Mouse (Mus musculus) kidney, embryonic 15.5 days (tissue): Measurements from ENCODE around the gene Mipol1. TPM values are rescaled to one million over a fixed set of nuclear protein-coding genes. Genes with fewer than 3 reads are reported as not detected.
"Not testable (repeated sequence)": the region's sequence is repeated elsewhere in the genome, so short reads cannot be mapped to it uniquely, and the experiment has no call there.

ENCODE experiments used
- ATAC-seq: fragments of 200-750 bp; cut with Nextera tagmentation; replicated peaks from 2 replicates; pipeline ENCODE4 v1.8.0; 2017; ENCODE audit warnings: moderate TSS enrichment; ENCODE audit not compliant: low FRiP score
- H3K27ac ChIP-seq: fragments of 300-500 bp; sonication (generic); 2 replicates; pipeline ENCODE4 v1.5.1; 2015; ENCODE audit warnings: mild to moderate bottlenecking, inconsistent platforms
- H3K27me3 ChIP-seq: fragments of 300-500 bp; sonication (generic); 2 replicates; pipeline ENCODE4 v1.6.1; 2015; ENCODE audit warnings: inconsistent platforms
- H3K36me3 ChIP-seq: fragments of 300-500 bp; sonication (generic); 2 replicates; pipeline ENCODE4 v1.6.1; 2015; ENCODE audit warnings: inconsistent platforms
- H3K4me1 ChIP-seq: fragments of 300-500 bp; sonication (generic); 2 replicates; pipeline ENCODE4 v1.6.1; 2015; ENCODE audit warnings: inconsistent platforms
- H3K4me2 ChIP-seq: fragments of 300-500 bp; sonication (generic); 2 replicates; pipeline ENCODE4 v1.6.1; 2015; ENCODE audit warnings: moderate library complexity, mild to moderate bottlenecking, inconsistent platforms
- H3K4me3 ChIP-seq: fragments of 300-500 bp; sonication (generic); replicated peaks from 2 replicates; pipeline ENCODE4 v1.5.1; 2015; ENCODE audit warnings: mild to moderate bottlenecking, inconsistent platforms
- H3K9ac ChIP-seq: fragments of 300-500 bp; sonication (generic); 2 replicates; pipeline ENCODE4 v1.6.1; 2015; ENCODE audit warnings: mild to moderate bottlenecking, inconsistent platforms
- H3K9me3 ChIP-seq: fragments of 300-500 bp; sonication (generic); replicated peaks from 2 replicates; pipeline ENCODE4 v1.6.1; 2016; ENCODE audit warnings: inconsistent platforms
- WGBS: fragments of 180-500 bp; shearing (Covaris S2); methylation state at CpG from one replicate; pipeline ENCODE4 v1.1.7; 2015; ENCODE audit warnings: mixed read lengths; 5-methylcytosine and 5-hydroxymethylcytosine counted together
- polyA plus RNA-seq: library from polyadenylated mRNA; unstranded; fragments of >200 nt; fragmentation: Nextera tagmentation; extraction: Ambion mirVana; gene quantifications from 2 replicates; pipeline ENCODE4 v1.2.1, GENCODE M21; 2015

The Mipol1 gene
- polyA plus RNA-seq, 1 experiment from 2014 or later: 13.6 TPM

DNA sequence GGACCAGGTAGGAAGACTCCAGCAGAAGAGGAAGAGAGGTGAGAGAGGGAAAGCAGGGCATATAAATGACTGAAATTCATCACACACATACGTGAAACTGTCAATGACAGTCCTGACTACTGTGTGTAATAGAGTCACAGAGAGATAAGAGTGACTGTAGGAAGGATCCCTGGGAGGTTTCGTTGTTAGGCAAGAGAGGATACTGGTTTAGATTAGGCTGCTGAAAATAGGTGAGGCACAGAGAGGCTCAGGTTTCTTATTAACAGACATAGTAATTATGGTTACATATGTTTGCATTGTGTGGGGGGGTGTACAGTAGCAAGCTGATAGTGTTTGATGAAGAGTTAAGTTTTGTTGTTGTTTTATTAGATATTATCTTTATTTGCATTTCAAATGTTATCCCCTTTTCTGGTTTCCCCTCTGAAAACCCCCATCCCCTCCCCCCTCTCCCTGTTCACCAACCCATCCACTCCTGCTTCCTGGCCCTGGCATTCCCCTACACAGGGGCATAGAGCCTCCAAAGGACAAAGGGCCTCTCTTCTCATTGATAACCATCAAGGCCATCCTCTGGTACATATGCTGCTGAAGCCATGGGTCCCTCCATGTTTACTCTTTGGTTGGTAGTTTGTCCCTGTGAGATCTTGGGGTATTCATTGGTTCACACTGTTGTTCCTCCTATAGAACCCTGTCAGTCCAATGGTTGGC lies 157.5 kb downstream of the Mipol1 start:
- H3K27me3 ChIP-seq: no peaks in the 10 kb centered on the region
- ATAC-seq: no peak
- H3K27ac ChIP-seq: no peak overlapping the region
- no peaks in the 10 kb centered on the region for H3K9me3 ChIP-seq
- H3K4me3 ChIP-seq: no peak overlapping the region
- 83% methylated on average over 2 of the region's 2 CpGs for WGBS
- H3K36me3 ChIP-seq: no peaks in the 10 kb centered on the region
- no peaks in the 10 kb centered on the region for H3K4me1 ChIP-seq
- H3K4me2 ChIP-seq: no peak overlapping the region
- H3K9ac ChIP-seq: no peak overlapping the region

DNA sequence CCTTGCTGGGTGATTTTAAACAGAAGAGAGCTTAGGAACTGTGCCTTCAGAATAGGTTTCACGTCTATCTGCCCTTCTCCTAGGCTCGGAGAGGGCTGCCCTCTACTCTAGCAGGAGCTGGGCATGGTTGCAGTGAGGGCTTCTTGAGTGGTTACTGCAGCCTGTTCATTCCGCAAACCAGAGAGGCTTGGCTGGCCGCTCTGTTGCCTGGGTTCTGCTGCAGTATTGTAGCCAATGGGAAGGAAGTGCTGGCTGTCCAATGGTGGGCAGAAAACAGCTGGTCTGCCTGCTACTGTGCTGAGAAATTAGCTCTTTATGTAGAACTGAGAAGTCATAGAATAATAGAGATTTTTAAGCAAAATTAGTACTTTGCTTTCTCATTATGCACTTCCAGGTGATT lies 169.3 kb downstream of the Mipol1 start:
- H3K9me3 ChIP-seq: no peaks in the 10 kb centered on the region
- no peak overlapping the region for H3K27ac ChIP-seq
- H3K4me2 ChIP-seq: no peak overlapping the region
- H3K36me3 ChIP-seq: no peaks in the 10 kb centered on the region
- no peaks in the 10 kb centered on the region for H3K27me3 ChIP-seq
- no peak overlapping the region for H3K4me3 ChIP-seq
- no peaks in the 10 kb centered on the region for H3K4me1 ChIP-seq
- WGBS: 74% methylated on average over 4 of the region's 4 CpGs
- ATAC-seq: no peak
- H3K9ac ChIP-seq: no peak overlapping the region

DNA sequence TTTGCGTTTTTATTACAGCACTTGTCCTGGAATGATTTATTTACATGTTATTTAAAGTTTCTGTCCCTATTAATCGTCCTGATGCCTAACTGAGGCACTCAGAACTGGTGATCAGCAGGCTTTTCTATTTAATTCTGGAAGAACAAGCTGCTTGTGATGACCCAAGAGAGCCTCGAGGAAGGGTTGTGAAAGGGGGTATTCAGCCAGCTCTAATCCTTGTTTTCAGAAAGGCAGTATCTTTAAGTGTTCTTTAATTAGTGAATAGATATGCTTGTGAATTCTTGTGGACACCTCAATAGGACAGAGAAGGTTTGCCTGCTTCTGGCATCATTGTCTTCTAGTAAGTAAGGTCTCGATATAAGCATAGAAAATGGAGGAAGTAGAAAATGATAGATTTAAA lies 170.0 kb downstream of the Mipol1 start:
- Histone ChIP-seq H3K4me1 (no peaks in the 10 kb centered on the region), H3K4me2 (no peak overlapping the region), H3K27ac (no peak overlapping the region), H3K9me3 (no peaks in the 10 kb centered on the region), H3K4me3 (no peak overlapping the region), H3K9ac (no peak overlapping the region), H3K27me3 (no peaks in the 10 kb centered on the region), H3K36me3 (no peaks in the 10 kb centered on the region)
- ATAC-seq: no peak
- 59% methylated on average over 4 of the region's 4 CpGs for WGBS

DNA sequence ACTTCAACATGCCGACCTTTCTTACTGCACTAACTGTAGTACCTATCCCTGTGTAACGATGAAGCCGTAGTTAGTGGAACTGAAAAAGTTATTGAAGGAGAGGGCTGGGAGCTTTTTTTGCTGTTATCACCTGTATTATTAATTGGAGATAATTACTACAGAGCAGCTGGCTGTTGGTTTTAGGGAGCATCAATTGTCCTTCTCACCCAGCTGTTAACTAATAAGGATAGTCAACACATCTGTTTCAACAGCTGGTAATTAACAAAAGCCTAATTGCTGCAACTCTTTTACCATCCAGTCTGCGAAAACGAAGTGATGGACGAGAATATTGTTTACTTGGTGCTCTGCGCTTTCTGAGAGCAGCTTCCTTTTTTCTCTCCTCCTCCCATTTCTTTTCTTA lies 170.9 kb downstream of the Mipol1 start:
- Histone ChIP-seq H3K27me3 (no peaks in the 10 kb centered on the region), H3K4me3 (no peak overlapping the region), H3K9me3 (no peaks in the 10 kb centered on the region), H3K27ac (no peak overlapping the region), H3K9ac (no peak overlapping the region), H3K4me2 (no peak overlapping the region), H3K36me3 (no peaks in the 10 kb centered on the region), H3K4me1 (no peaks in the 10 kb centered on the region)
- WGBS: 56% methylated on average over 7 of the region's 7 CpGs
- ATAC-seq: no peak

DNA sequence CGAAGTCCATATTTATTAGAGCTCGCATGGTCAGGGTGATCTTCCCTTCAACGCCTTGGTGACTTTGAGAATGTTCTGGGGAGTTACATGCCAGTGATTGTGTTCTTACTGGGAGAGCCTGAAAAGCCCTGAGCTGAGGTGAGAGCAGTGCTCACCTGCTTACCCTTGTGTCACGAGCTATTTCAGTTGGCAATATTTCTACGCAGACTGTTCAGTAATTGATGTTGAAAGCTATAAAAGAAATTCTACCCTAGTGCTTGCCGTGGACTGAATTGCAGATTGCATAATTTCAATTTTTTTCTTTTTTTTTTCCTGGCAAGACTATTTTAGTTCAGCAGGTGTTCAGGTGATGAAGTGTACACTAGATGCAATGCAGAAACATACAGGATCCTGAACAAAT lies 172.1 kb downstream of the Mipol1 start:
- H3K9me3 ChIP-seq: no peaks in the 10 kb centered on the region
- no peaks in the 10 kb centered on the region for H3K4me1 ChIP-seq
- no peak overlapping the region for H3K27ac ChIP-seq
- H3K9ac ChIP-seq: no peak overlapping the region
- H3K27me3 ChIP-seq: no peaks in the 10 kb centered on the region
- WGBS: 80% methylated on average over 6 of the region's 6 CpGs
- H3K4me3 ChIP-seq: no peak overlapping the region
- H3K4me2 ChIP-seq: no peak overlapping the region
- no peak for ATAC-seq
- H3K36me3 ChIP-seq: no peaks in the 10 kb centered on the region

DNA sequence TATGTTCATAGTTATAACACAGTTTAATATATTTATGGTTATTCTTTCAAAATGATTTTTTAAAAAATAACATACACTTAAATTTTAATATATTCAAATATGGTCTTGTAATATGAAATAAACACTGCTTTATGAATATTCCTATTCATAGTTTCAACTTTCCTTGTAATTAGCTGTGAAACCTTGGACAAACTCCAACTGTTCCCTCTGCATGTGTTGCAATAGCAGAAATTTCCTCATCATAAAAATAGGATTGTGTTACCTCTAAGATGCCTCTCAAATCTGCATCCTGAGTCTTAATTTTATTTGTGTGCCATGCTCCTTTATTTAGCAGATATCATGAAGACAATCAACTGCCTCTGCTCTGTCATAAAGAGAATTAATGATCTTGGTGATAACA lies 179.7 kb downstream of the Mipol1 start:
- Histone ChIP-seq H3K9me3 (no peaks in the 10 kb centered on the region), H3K36me3 (no peaks in the 10 kb centered on the region), H3K27ac (no peak overlapping the region), H3K4me1 (no peaks in the 10 kb centered on the region), H3K9ac (no peak overlapping the region), H3K4me2 (no peak overlapping the region), H3K27me3 (no peaks in the 10 kb centered on the region), H3K4me3 (no peak overlapping the region)
- no peak for ATAC-seq

DNA sequence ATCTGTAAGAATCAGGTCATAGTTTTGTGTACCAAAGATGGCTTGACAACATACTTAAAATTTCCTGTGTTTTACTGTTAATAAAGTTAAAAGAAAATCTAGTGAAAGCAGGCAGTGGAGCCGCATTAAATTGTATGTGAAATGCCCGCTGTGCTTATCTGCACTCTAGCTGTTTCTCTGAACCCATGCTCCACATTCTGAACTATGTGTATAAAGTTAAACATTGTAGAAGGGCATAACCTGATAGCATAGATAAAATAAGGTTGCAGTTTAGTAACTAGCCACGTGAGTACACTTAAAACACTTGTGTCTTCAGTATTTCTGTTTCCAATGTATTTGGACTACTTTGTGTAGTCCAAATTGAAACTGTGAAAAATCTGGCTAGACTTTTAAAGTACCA lies 183.6 kb downstream of the Mipol1 start:
- 0 out of 2 replicates have a peak, but pooled peaks have one; percentile 33 for ATAC-seq
- H3K27ac ChIP-seq: 0 out of 2 replicates have a peak overlapping the region, but pooled peaks have one; percentile 62
- no peaks in the 10 kb centered on the region for H3K27me3 ChIP-seq
- 63% methylated on average over 3 of the region's 3 CpGs for WGBS
- H3K4me1 ChIP-seq: no peaks in the 10 kb centered on the region
- no peak overlapping the region for H3K9ac ChIP-seq
- no peak overlapping the region for H3K4me2 ChIP-seq
- no peaks in the 10 kb centered on the region for H3K36me3 ChIP-seq
- H3K9me3 ChIP-seq: no peaks in the 10 kb centered on the region
- H3K4me3 ChIP-seq: no peak overlapping the region

DNA sequence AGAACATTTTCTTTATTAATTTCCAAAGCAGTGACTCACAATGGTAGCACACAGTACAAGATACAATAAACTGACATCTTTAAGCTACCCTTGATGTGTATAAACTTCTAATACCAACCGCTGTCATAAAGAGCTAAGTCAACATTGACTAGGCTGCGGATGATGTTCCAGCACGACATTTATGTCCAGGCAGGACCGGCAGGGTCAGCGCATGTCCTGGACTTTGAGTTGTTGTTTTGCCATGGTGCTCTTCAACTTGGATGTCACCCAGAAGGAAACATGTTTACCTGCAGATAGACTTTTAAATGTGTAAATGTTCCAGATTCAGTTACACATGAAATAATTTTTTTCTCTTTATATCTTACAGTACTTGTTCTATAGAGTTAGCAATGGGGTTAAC lies 194.7 kb downstream of the Mipol1 start:
- ATAC-seq: no peak
- 93% methylated on average over 5 of the region's 5 CpGs for WGBS
- no peaks in the 10 kb centered on the region for H3K36me3 ChIP-seq
- no peaks in the 10 kb centered on the region for H3K27me3 ChIP-seq
- H3K4me3 ChIP-seq: no peak overlapping the region
- no peaks in the 10 kb centered on the region for H3K9me3 ChIP-seq
- no peaks in the 10 kb centered on the region for H3K4me1 ChIP-seq
- H3K4me2 ChIP-seq: no peak overlapping the region
- no peak overlapping the region for H3K9ac ChIP-seq
- H3K27ac ChIP-seq: no peak overlapping the region

DNA sequence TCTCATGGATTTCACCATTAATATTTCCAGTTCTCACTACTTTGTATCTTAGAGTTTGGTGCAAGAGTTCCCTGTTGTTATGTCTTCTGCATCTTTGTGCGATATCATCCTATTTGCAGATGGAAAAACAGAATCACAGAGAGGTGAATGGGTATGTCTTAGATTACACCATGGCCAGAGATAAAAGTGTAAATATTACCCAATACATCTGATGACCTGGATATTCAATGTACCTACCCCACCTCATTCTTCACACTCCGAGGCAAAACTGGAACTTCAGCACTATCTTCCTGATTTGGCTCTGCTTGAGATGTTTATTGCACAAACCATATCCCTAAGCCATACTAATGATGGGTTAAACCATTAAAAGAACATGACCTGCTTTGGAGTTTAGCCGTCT lies 198.0 kb downstream of the Mipol1 start:
- H3K36me3 ChIP-seq: no peaks in the 10 kb centered on the region
- H3K27ac ChIP-seq: no peak overlapping the region
- no peak overlapping the region for H3K9ac ChIP-seq
- no peak overlapping the region for H3K4me2 ChIP-seq
- 75% methylated on average over 3 of the region's 3 CpGs for WGBS
- H3K4me3 ChIP-seq: no peak overlapping the region
- H3K4me1 ChIP-seq: no peaks in the 10 kb centered on the region
- ATAC-seq: no peak
- H3K9me3 ChIP-seq: no peaks in the 10 kb centered on the region
- no peaks in the 10 kb centered on the region for H3K27me3 ChIP-seq

DNA sequence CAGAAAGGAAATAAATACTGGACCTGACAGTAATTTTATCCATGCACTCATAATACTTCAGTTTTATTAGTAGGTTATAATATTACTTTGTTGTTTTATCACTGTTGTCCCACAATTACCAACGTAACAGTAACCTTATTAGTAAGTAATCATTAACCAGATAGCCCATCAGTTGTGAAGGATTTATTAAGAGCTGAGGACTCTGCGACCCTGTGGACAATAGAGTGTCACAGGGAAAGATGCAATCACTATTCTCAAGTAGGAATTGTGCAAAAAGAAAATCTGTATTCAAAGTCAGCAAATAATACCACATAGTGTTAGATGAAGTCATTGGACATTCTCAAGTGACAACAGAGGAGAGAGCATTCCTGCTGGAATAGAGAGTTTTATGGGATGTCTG lies 198.5 kb downstream of the Mipol1 start:
- H3K4me2 ChIP-seq: no peak overlapping the region
- 35% methylated on average over 2 of the region's 2 CpGs for WGBS
- H3K9me3 ChIP-seq: no peaks in the 10 kb centered on the region
- ATAC-seq: no peak
- no peak overlapping the region for H3K27ac ChIP-seq
- H3K9ac ChIP-seq: no peak overlapping the region
- H3K4me3 ChIP-seq: no peak overlapping the region
- H3K4me1 ChIP-seq: no peaks in the 10 kb centered on the region
- H3K36me3 ChIP-seq: no peaks in the 10 kb centered on the region
- no peaks in the 10 kb centered on the region for H3K27me3 ChIP-seq

DNA sequence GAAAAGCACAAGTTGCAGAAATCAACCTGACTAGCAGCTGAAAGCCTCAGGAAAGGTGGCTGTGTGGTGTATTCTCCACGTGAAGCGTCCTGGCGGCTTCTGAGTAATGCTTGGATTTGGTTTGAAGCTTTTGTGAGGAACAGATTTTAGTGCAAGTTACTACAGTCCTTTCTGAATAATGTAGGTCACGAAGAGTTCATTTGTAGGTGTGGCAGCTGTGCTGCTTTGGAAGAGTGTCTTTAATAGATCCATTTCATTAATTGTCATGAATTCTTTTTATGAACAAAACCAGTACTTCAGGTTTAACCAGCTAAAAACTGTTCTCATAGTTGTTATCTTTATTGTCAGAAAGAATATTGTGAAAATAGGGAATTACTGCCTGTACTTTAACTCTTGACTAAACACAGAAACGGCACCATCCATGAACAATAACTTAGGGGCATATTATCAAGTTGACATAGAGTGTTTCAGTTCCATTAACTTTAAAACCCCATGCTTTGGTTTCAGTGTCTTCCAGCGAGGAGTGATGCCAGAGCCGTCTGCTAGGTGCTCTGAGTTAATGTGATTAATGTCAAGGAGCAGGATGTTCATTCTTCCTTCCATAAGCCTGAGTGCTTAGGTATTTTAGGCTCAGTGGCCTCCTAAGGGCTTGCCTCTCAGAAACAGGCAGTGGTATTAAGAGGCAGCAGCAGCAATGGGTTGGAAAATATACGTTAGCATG lies 206.9 kb downstream of the Mipol1 start:
- not testable (repeated sequence) for H3K4me3 ChIP-seq, H3K27me3 ChIP-seq, H3K4me2 ChIP-seq, H3K9ac ChIP-seq, H3K4me1 ChIP-seq, H3K9me3 ChIP-seq, ATAC-seq, H3K27ac ChIP-seq, H3K36me3 ChIP-seq
- 52% methylated on average over 8 of the region's 8 CpGs for WGBS

DNA sequence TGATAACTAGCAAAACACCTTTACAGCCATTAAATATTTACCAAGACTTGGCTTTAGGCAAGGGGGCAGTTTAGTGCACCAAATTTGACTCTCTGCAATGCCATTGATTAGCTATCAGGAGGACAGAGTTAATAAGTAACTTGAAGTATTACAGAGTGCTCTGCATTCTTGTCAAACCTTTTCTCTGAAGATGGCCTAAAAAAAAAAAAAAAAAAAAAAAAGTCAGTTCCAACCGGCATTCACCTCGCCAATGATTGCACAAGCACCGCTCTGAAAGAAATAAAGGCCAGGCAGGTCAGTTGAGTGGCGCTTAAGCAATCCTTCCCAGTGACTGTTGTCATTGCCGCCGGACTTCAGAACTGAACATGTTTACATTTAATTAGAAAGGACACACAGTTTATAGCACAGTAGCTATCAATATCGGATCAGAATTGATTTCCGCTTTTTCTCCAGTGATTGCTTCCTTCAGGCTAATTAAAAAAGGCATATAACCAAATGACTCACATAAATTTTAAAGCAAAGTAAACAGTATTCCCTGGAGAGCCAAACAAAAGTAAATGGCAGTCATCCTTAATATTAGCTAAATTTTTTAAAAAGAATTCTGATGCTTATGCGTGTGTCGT lies 214.2 kb downstream of the Mipol1 start:
- H3K9ac ChIP-seq: no peak overlapping the region
- 63% methylated on average over 10 of the region's 10 CpGs for WGBS
- no peak overlapping the region for H3K4me2 ChIP-seq
- no peaks in the 10 kb centered on the region for H3K27me3 ChIP-seq
- H3K27ac ChIP-seq: no peak overlapping the region
- H3K9me3 ChIP-seq: no peaks in the 10 kb centered on the region
- H3K4me1 ChIP-seq: no peaks in the 10 kb centered on the region
- no peak for ATAC-seq
- no peaks in the 10 kb centered on the region for H3K36me3 ChIP-seq
- H3K4me3 ChIP-seq: no peak overlapping the region
